Mouse (Mus musculus) forebrain, embryonic 16.5 days (tissue): ENCODE measurements around the gene Kmo. TPM values are rescaled to one million over a fixed set of nuclear protein-coding genes. Genes with fewer than 3 reads are reported as not detected.

Experiments
- ATAC-seq: fragments of 200-750 bp; cut with Nextera tagmentation; 2 replicates; pipeline ENCODE4 v1.8.0; 2017; ENCODE audit warnings: mild to moderate bottlenecking, moderate library complexity
- H3K27ac ChIP-seq: fragments of 300-500 bp; sonication (generic); 2 replicates; pipeline ENCODE4 v1.5.1; 2014; ENCODE audit warnings: low read length, control low read depth
- H3K27me3 ChIP-seq: fragments of 300-500 bp; sonication (generic); replicated peaks from 2 replicates; pipeline ENCODE4 v1.6.1; 2014; ENCODE audit warnings: low read length; ENCODE audit not compliant: control insufficient read depth, insufficient read depth
- H3K36me3 ChIP-seq: fragments of 300-500 bp; sonication (generic); 2 replicates; pipeline ENCODE4 v1.6.1; 2014; ENCODE audit not compliant: control insufficient read depth, insufficient read depth
- H3K4me1 ChIP-seq: fragments of 300-500 bp; sonication (generic); replicated peaks from 2 replicates; pipeline ENCODE4 v1.6.1; 2014; ENCODE audit warnings: low read length; ENCODE audit not compliant: control insufficient read depth, insufficient read depth
- H3K4me2 ChIP-seq: fragments of 300-500 bp; sonication (generic); 2 replicates; pipeline ENCODE4 v1.6.1; 2014; ENCODE audit warnings: mild to moderate bottlenecking, low read length, control low read depth
- H3K4me3 ChIP-seq: fragments of 300-500 bp; sonication (generic); replicated peaks from 2 replicates; pipeline ENCODE4 v1.5.1; 2014; ENCODE audit warnings: mild to moderate bottlenecking, low read length, control low read depth
- H3K9ac ChIP-seq: fragments of 300-500 bp; sonication (generic); replicated peaks from 2 replicates; pipeline ENCODE4 v1.6.1; 2014; ENCODE audit warnings: low read depth, low read length, control low read depth
- H3K9me3 ChIP-seq: fragments of 300-500 bp; sonication (generic); 2 replicates; pipeline ENCODE4 v1.6.1; 2016; ENCODE audit warnings: low read length; ENCODE audit not compliant: control insufficient read depth
- WGBS: fragments of 180-500 bp; shearing (Covaris S2); extraction: QIAGEN DNeasy Blood & Tissue Kit; methylation state at CpG from one replicate; pipeline ENCODE4 v1.1.7; 2014; 5-methylcytosine and 5-hydroxymethylcytosine counted together
- polyA plus RNA-seq: library from polyadenylated mRNA; unstranded; fragments of >200 nt; fragmentation: Nextera tagmentation; extraction: Ambion mirVana; gene quantifications from 2 replicates; pipeline ENCODE4 v1.2.1, GENCODE M21; 2015

Kmo gene
- polyA plus RNA-seq, 1 experiment from 2014 or later: not detected

DNA sequence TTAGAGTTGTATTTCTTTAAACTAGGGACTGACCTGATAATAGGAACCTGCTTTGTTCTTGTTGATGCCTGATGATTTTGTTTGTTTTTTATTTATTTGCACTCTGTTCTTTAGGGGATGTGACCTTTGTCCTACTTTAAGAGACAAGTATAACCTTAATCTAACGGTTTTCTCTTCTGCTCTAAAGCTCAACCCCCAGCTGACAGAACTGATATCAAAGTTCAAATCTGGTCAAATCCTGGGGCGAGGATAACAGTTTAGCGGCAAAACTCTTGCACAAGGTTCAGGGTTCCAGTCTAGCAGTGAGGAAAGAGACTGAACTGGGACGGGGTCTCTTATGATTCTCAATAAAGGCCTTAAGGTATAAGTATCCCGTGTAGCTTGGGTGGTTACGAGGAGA is 9.1 kb downstream of the Kmo start:
- Histone ChIP-seq H3K9ac (no peak overlapping the region), H3K4me2 (no peak overlapping the region), H3K4me1 (peaks cover 7% of the 10 kb centered on the region), H3K27me3 (no peaks in the 10 kb centered on the region), H3K27ac (no peak overlapping the region), H3K4me3 (no peak overlapping the region), H3K36me3 (no peaks in the 10 kb centered on the region), H3K9me3 (no peaks in the 10 kb centered on the region)
- WGBS: 91% methylated on average over 6 of the region's 6 CpGs
- ATAC-seq: no peak

DNA sequence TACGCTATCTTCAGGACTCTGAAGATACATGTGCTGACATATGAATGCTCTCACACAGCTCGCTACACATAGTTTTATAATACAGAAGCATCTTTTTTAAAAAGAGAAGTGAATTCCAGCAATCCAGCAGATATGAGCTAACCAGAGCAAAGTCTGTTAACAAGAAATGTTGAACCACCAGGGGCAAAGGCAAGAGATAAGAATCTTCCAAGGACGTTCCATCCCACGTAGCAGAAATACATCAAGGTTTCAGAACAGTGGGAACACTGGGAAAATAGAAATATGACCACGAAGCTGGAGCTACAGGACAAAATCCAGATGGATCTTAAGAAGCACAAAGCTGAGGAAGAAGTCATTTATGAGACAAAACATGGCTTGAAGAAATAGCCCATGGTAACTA is 10.2 kb downstream of the Kmo start:
- H3K27me3 ChIP-seq: no peaks in the 10 kb centered on the region
- 89% methylated on average over 5 of the region's 5 CpGs for WGBS
- no peak for ATAC-seq
- H3K4me3 ChIP-seq: no peak overlapping the region
- no peak overlapping the region for H3K27ac ChIP-seq
- no peaks in the 10 kb centered on the region for H3K36me3 ChIP-seq
- no peaks in the 10 kb centered on the region for H3K4me1 ChIP-seq
- no peaks in the 10 kb centered on the region for H3K9me3 ChIP-seq
- H3K4me2 ChIP-seq: no peak overlapping the region
- H3K9ac ChIP-seq: no peak overlapping the region

DNA sequence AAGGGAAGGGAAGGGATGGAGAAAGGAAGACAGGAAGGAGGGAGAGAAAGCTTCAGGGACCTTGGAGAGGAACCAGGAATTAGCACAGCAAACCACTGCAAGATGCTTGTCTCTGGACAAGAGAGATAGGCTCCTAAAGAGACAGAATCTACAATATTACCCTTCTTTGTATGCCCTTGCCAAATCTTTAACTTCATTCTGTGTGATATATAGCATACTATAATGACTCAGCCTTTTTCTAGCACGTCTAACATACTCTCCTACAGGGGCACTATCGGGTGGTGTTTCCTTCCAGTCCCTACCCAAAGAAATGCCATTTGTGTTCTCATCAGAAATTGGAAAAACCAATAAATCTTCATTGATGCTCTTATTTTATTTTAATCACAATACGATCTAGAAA is 10.9 kb downstream of the Kmo start:
- WGBS: 89% methylated on average over 3 of the region's 3 CpGs
- H3K4me1 ChIP-seq: no peaks in the 10 kb centered on the region
- no peak for ATAC-seq
- no peaks in the 10 kb centered on the region for H3K9me3 ChIP-seq
- H3K36me3 ChIP-seq: no peaks in the 10 kb centered on the region
- H3K4me3 ChIP-seq: no peak overlapping the region
- no peaks in the 10 kb centered on the region for H3K27me3 ChIP-seq
- no peak overlapping the region for H3K9ac ChIP-seq
- H3K27ac ChIP-seq: no peak overlapping the region
- no peak overlapping the region for H3K4me2 ChIP-seq

DNA sequence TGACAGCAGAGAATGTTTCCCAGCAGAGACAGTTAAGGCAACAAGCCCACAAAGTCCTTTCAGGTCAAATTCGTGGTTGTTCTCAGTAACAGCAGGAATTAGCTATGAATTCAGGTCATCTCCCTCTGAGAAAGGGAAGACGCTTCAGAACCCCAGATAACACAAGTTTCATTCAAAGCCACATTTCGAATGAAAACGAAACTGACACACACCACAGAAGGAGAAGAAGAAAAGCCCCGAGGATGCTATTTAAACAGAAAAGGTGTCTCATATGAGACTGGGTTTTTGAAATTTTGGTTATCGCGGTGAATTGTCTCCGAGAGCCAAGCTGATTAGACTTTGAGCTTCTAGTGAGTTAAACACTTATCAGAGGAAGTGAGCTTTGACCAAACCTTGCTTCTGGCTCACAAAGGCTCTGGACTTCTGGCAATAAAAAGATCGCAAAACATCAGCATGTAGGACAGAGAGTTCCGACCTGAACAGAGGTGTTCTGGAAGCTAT is 11.6 kb downstream of the Kmo start:
- Histone ChIP-seq H3K4me1 (no peaks in the 10 kb centered on the region), H3K36me3 (no peaks in the 10 kb centered on the region), H3K27ac (no peak overlapping the region), H3K4me3 (no peak overlapping the region), H3K4me2 (no peak overlapping the region), H3K9ac (no peak overlapping the region), H3K27me3 (no peaks in the 10 kb centered on the region), H3K9me3 (no peaks in the 10 kb centered on the region)
- WGBS: 85% methylated on average over 10 of the region's 10 CpGs
- no peak for ATAC-seq

DNA sequence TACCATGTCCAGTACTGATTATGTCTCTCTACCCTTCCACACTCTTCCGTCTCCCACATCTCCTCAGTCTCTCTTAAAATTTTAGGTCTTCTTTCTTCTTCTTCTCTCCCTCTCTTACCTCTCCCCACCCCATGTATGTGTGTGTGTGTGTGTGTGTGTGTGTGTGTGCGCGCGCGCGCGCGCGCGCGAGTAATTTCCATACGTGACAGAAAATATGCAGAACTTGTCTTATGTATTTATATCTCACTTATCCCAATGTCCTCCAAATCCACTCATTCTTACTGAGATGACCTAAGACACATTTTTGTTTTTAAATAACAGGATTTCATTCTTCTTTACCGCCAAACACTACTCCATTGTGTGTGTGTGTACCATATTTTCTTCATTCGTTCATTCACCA is 12.3 kb downstream of the Kmo start:
- no peaks in the 10 kb centered on the region for H3K27me3 ChIP-seq
- no peak overlapping the region for H3K4me2 ChIP-seq
- H3K9ac ChIP-seq: no peak overlapping the region
- no peak overlapping the region for H3K4me3 ChIP-seq
- no peaks in the 10 kb centered on the region for H3K4me1 ChIP-seq
- H3K27ac ChIP-seq: no peak overlapping the region
- no peak for ATAC-seq
- H3K9me3 ChIP-seq: no peaks in the 10 kb centered on the region
- no peaks in the 10 kb centered on the region for H3K36me3 ChIP-seq
- WGBS: 98% methylated on average over 14 of the region's 14 CpGs

DNA sequence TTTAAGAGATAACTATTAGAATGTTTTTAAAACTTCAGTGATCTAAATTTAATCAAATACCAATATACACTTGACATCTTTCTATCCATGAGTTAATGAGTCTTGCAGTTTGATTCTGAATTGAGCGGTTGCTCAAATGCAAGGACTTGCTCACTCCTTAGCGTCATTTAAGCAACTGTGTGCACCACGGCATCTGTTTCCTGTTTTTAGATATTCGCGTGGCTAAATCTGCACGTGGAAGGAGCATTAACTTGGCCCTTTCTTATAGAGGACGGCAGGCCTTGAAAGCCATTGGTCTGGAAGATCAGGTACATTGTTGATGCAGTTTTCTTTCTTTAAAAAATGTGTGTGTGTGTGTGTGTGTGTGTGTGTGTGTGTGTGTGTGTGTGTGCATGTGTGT is 17.5 kb downstream of the Kmo start:
- no peaks in the 10 kb centered on the region for H3K36me3 ChIP-seq
- WGBS: 83% methylated on average over 7 of the region's 7 CpGs
- H3K27ac ChIP-seq: no peak overlapping the region
- no peak overlapping the region for H3K9ac ChIP-seq
- no peak overlapping the region for H3K4me2 ChIP-seq
- no peak for ATAC-seq
- no peaks in the 10 kb centered on the region for H3K9me3 ChIP-seq
- no peaks in the 10 kb centered on the region for H3K4me1 ChIP-seq
- no peaks in the 10 kb centered on the region for H3K27me3 ChIP-seq
- no peak overlapping the region for H3K4me3 ChIP-seq

DNA sequence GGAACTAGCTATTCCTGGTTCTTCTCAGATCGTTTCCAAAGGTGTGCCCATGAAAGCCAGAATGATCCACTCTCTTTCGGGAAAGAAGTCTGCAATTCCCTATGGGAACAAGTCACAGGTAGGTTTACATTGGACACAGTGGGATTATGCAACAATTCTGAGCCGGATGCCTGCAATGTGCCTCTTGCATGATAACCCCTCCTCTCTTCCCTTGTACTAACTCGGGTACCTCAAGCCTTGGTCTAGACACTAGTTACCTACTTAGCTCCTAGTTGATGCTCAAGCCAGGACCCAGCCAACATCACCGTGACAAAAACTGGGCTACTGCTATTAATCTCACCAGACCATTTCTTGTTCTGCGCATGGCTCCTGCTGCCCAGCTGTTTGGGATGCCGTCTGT is 18.9 kb downstream of the Kmo start:
- 82% methylated on average over 7 of the region's 7 CpGs for WGBS
- Histone ChIP-seq H3K4me2 (no peak overlapping the region), H3K4me3 (no peak overlapping the region), H3K27ac (no peak overlapping the region), H3K9me3 (no peaks in the 10 kb centered on the region), H3K27me3 (no peaks in the 10 kb centered on the region), H3K9ac (no peak overlapping the region), H3K36me3 (no peaks in the 10 kb centered on the region), H3K4me1 (no peaks in the 10 kb centered on the region)
- ATAC-seq: no peak

DNA sequence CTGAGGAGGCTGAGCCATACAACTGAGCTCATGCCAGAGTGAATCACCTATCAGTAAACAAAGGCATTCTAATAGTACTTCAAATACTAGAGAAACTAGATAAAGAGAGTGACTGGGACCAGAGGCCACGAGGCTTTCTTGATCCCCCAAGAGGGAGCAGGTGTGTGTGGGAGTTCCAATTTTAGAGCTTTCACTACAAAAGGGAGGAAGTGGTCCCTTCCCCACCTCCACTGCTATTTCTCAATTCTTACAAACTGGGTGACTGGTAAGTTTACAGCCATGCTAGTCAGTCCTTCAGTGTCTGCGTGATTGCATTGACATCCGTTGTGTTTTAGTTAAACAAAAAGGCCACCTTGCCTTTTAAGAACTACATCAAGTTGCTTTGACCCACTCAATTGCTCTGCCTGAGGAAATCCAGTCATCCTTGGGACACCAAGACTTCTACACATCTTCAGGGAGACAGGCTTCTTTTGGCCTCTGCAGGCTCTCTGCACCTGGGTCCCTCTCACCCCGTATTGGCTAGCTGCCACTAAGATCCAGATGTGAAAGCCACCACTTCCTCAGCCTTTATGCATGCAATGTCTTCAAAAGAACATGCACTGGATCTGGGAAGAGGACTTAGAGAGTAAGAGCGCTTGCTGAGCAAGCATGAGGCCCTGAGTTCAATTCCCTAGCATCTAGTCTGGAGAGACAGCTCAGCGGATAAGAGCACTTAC is 20.4 kb downstream of the Kmo start:
- Histone ChIP-seq H3K9ac (no peak overlapping the region), H3K27me3 (no peaks in the 10 kb centered on the region), H3K4me1 (no peaks in the 10 kb centered on the region), H3K4me2 (no peak overlapping the region), H3K36me3 (no peaks in the 10 kb centered on the region), H3K9me3 (no peaks in the 10 kb centered on the region), H3K4me3 (no peak overlapping the region), H3K27ac (no peak overlapping the region)
- no peak for ATAC-seq
- 86% methylated on average over 6 of the region's 6 CpGs for WGBS

DNA sequence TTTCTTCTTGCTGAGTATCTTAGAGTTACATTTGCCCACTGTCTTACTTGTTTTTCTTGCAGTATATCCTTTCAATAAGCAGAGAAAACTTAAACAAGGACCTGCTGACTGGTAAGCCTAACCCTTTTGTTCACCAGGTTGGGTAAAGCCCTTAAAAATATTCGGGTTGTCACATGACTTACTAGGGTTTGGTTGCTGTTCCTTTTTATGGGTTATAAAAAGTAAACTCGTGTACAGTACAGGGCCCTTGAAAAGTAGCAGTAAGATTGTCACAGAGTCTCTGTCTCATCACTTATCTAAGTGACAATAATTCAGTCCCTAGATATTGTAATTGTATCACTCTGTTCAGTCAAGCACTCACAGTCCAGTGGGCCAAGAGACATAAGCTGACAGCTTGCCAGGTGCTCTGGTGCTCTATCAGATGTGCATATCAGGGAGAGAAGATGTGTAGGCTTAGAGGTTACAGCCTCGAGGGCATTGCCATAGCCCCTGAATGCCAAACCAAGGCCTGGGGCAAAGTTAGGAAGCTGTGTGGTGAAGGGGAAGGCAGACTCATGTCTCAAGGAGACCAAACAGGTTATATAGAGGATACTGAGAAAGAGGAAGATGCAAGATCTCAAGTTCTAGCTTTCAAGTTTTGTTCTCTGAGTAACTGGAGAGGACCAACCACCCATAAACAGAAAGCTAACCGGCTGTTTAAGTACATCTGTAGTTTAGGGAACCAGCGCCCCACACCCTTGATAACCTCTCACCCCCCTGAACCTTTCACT is 23.5 kb downstream of the Kmo start:
- Histone ChIP-seq H3K27me3 (no peaks in the 10 kb centered on the region), H3K27ac (no peak overlapping the region), H3K9ac (no peak overlapping the region), H3K4me2 (no peak overlapping the region), H3K4me3 (no peak overlapping the region), H3K36me3 (no peaks in the 10 kb centered on the region), H3K4me1 (no peaks in the 10 kb centered on the region), H3K9me3 (no peaks in the 10 kb centered on the region)
- no peak for ATAC-seq
- 78% methylated on average over 5 of the region's 5 CpGs for WGBS
